Mouse (Mus musculus) CD4-positive, CD25-positive, alpha-beta regulatory T cell, adult 2 months (primary cell): ENCODE measurements around the gene Fetub.
"Not testable (repeated sequence)": the region's sequence is repeated elsewhere in the genome, so short reads cannot be mapped to it uniquely, and the experiment has no call there.

ENCODE experiments used
- DNase-seq: peaks from one replicate; pipeline ENCODE4 v3.0.0-alpha.2; 2012; ENCODE audit warnings: low read depth, low spot score

Fetub gene

GRCm38 (mm10) chr16:22909290-22909689 lies 8.8 kb upstream of the Fetub start:
- no peak for DNase-seq

GRCm38 (mm10) chr16:22911986-22912385 lies 6.1 kb upstream of the Fetub start:
- no peak for DNase-seq

- no peak for DNase-seq
Observed at GRCm38 (mm10) chr16:22912886-22913285, 5.2 kb upstream of the Fetub start.

- DNase-seq: no peak
Observed at GRCm38 (mm10) chr16:22914276-22914675, 3.9 kb upstream of the Fetub start.

- no peak for DNase-seq
Observed at GRCm38 (mm10) chr16:22918664-22919312, 654 bp downstream of the Fetub start.

GRCm38 (mm10) chr16:22919971-22920854 lies 2.1 kb downstream of the Fetub start:
- peak; percentile 11 for DNase-seq

GRCm38 (mm10) chr16:22921761-22922160 lies 3.6 kb downstream of the Fetub start:
- DNase-seq: no peak

- no peak for DNase-seq
Observed at GRCm38 (mm10) chr16:22922433-22922832, 4.3 kb downstream of the Fetub start.

GRCm38 (mm10) chr16:22929575-22929974 lies 11.4 kb downstream of the Fetub start:
- DNase-seq: no peak

GRCm38 (mm10) chr16:22931431-22932200 lies 13.5 kb downstream of the Fetub start:
- no peak for DNase-seq

GRCm38 (mm10) chr16:22937631-22938030 lies 19.5 kb downstream of the Fetub start:
- DNase-seq: no peak

- DNase-seq: no peak
Observed at GRCm38 (mm10) chr16:22938541-22938940, 20.4 kb downstream of the Fetub start.

GRCm38 (mm10) chr16:22939120-22939695 lies 21.1 kb downstream of the Fetub start:
- DNase-seq: no peak

- not testable (repeated sequence) for DNase-seq
Observed at GRCm38 (mm10) chr16:22941825-22942476, 23.8 kb downstream of the Fetub start.

- DNase-seq: no peak
Observed at GRCm38 (mm10) chr16:22947371-22947770, 29.2 kb downstream of the Fetub start.

- no peak for DNase-seq
Observed at GRCm38 (mm10) chr16:22950840-22951395, 32.8 kb downstream of the Fetub start, which contains the start of gene Hrg. Hrg (plus strand) TSS chr16:22951072.

- peak; percentile 3 for DNase-seq
Observed at GRCm38 (mm10) chr16:22953069-22953468, 34.9 kb downstream of the Fetub start.

GRCm38 (mm10) chr16:22955397-22956084 lies 37.4 kb downstream of the Fetub start:
- no peak for DNase-seq

GRCm38 (mm10) chr16:22956085-22956439 lies 37.9 kb downstream of the Fetub start:
- no peak for DNase-seq

GRCm38 (mm10) chr16:22961073-22961472 lies 42.9 kb downstream of the Fetub start:
- no peak for DNase-seq
